Mouse (Mus musculus): Measurements from ENCODE around the gene Nisch. TPM values are rescaled to one million over a fixed set of nuclear protein-coding genes. Genes with fewer than 3 reads are reported as not detected.
A peak's percentile ranks its signal among the peaks of the same experiment; 100 is the strongest.

The Nisch gene
- polyA plus RNA-seq, 1 experiment from 2014 or later = 291 TPM

DNA sequence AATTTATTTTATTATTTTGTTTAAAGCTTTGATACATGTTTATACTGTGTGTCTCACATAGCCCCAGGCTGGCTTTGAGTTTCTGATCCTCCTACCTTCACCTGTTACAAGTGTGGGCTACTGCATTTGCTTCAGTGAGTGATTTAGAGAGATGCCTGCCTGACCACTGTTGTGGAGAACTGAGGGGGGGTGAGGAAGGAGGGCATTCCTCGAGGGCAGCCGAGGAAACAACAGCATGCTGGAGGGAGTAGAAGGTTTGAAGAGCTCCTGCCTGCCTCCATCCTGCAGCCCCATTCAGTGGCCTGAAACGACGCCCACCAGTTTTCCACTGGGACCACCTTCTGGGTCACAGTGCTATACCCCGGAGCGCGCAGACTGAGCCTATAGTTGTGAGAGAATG lies 51.3 kb downstream of the Nisch start:
- H3K4me3 ChIP-seq (replicated peaks; ENCODE audit: low read length) = no peak overlapping the region
- no peak overlapping the region for H3K27ac ChIP-seq (ENCODE audit: low read length)
- no peak for ATAC-seq (ENCODE audit: insufficient read depth, low FRiP score)
- WGBS = 65% methylated on average over 7 of the region's 7 CpGs
- H3K9ac ChIP-seq (ENCODE audit: low read length) = peak overlapping the region; percentile 31; the same call in 1 of the 2 replicates
- no peaks in the 10 kb centered on the region for H3K9me3 ChIP-seq (replicated peaks; ENCODE audit: control insufficient read depth, low read length)
- H3K4me2 ChIP-seq (ENCODE audit: low read depth, low read length) = no peak overlapping the region
- 0 out of 2 replicates have a peak, but pooled peaks cover 8% of the 10 kb centered on the region for H3K4me1 ChIP-seq (ENCODE audit: control insufficient read depth, insufficient read depth, low read length)
- H3K36me3 ChIP-seq (ENCODE audit: control insufficient read depth, insufficient read depth, low read length) = peaks cover 4% of the 10 kb centered on the region; the same call in 1 of the 2 replicates
- H3K27me3 ChIP-seq (ENCODE audit: control insufficient read depth, insufficient read depth, low read length) = no peaks in the 10 kb centered on the region

DNA sequence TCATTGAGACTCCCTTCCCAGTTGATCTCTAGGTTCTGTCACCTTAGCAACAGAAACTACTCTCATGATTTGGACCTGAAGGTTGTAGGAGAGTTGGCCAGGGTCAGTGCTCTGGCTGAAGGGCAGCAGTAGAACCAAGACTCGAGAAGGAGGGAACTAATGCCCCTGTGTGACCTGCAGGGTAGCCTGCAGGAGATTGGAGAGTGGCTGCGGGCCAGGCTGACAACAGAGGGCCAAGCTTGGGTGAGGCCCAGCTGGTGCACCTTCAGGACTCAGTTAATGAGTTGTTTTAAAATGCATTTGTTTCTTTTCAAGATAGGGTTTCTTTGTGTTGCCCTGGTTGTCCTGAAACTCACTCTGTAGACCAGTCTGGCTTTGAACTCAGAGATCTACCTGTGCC lies 51.7 kb downstream of the Nisch start:
- no peaks in the 10 kb centered on the region for H3K9me3 ChIP-seq (replicated peaks; ENCODE audit: control insufficient read depth, low read length)
- H3K27me3 ChIP-seq (ENCODE audit: control insufficient read depth, insufficient read depth, low read length) = no peaks in the 10 kb centered on the region
- 47% methylated on average over 2 of the region's 2 CpGs for WGBS
- no peak overlapping the region for H3K27ac ChIP-seq (ENCODE audit: low read length)
- no peak overlapping the region for H3K4me2 ChIP-seq (ENCODE audit: low read depth, low read length)
- no peak overlapping the region for H3K9ac ChIP-seq (ENCODE audit: low read length)
- ATAC-seq (ENCODE audit: insufficient read depth, low FRiP score) = no peak
- H3K4me1 ChIP-seq (ENCODE audit: control insufficient read depth, insufficient read depth, low read length) = 0 out of 2 replicates have a peak, but pooled peaks cover 8% of the 10 kb centered on the region
- 0 out of 2 replicates have a peak, but pooled peaks cover under 1% of the 10 kb centered on the region for H3K36me3 ChIP-seq (ENCODE audit: control insufficient read depth, insufficient read depth, low read length)
- no peak overlapping the region for H3K4me3 ChIP-seq (replicated peaks; ENCODE audit: low read length)

DNA sequence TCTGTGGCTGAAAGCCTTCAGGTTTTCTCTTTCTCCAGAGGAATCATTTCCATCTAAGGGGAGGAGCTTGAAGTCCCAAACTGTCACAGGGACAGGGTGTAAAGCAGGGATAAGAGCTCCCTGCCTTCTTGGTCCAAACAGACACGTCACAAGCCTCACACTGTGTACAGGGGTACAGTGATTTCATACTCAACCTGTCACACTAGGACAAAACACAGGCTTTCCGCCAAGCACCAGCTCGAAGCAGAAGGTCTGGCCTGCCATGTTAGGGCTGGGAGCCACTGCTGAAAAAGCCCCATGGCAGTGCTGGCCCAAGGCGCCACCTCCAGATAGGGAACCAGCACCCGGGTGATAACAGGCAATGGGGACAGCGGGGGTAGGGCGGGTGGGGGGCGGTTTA lies 52.7 kb downstream of the Nisch start:
- no peak for ATAC-seq (ENCODE audit: insufficient read depth, low FRiP score)
- WGBS = 72% methylated on average over 8 of the region's 8 CpGs
- Histone ChIP-seq H3K4me2 (ENCODE audit: low read depth, low read length) (no peak overlapping the region), H3K4me3 (replicated peaks; ENCODE audit: low read length) (no peak overlapping the region), H3K9ac (ENCODE audit: low read length) (no peak overlapping the region), H3K27ac (ENCODE audit: low read length) (no peak overlapping the region), H3K4me1 (ENCODE audit: control insufficient read depth, insufficient read depth, low read length) (0 out of 2 replicates have a peak, but pooled peaks cover 8% of the 10 kb centered on the region), H3K36me3 (ENCODE audit: control insufficient read depth, insufficient read depth, low read length) (no peaks in the 10 kb centered on the region), H3K9me3 (replicated peaks; ENCODE audit: control insufficient read depth, low read length) (no peaks in the 10 kb centered on the region), H3K27me3 (ENCODE audit: control insufficient read depth, insufficient read depth, low read length) (no peaks in the 10 kb centered on the region)

DNA sequence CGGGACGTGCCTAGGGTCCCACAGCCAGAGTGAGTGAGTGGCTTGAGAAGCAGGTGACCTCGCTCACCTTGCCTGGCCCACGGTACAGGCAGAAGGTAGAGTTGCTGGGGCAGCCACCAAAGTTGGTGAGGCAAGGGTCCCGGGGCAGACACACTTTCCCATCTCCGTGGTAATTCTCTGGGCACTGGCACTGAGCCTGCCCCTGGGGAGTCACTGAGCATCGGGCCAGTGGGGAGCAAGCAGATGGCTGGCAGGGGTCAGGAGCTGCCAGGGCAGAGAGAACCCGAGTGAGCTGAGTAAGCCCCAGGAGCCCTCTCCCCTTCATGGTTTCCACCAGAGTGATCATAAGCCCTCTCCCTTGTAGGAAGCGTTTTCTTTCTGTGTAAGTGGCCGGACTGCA lies 55.1 kb downstream of the Nisch start:
- ATAC-seq (ENCODE audit: insufficient read depth, low FRiP score) = no peak
- 73% methylated on average over 10 of the region's 10 CpGs for WGBS
- H3K27ac ChIP-seq (ENCODE audit: low read length) = no peak overlapping the region
- no peaks in the 10 kb centered on the region for H3K9me3 ChIP-seq (replicated peaks; ENCODE audit: control insufficient read depth, low read length)
- H3K4me1 ChIP-seq (ENCODE audit: control insufficient read depth, insufficient read depth, low read length) = 0 out of 2 replicates have a peak, but pooled peaks cover 8% of the 10 kb centered on the region
- no peak overlapping the region for H3K4me2 ChIP-seq (ENCODE audit: low read depth, low read length)
- no peak overlapping the region for H3K4me3 ChIP-seq (replicated peaks; ENCODE audit: low read length)
- no peaks in the 10 kb centered on the region for H3K36me3 ChIP-seq (ENCODE audit: control insufficient read depth, insufficient read depth, low read length)
- no peaks in the 10 kb centered on the region for H3K27me3 ChIP-seq (ENCODE audit: control insufficient read depth, insufficient read depth, low read length)
- H3K9ac ChIP-seq (ENCODE audit: low read length) = no peak overlapping the region

DNA sequence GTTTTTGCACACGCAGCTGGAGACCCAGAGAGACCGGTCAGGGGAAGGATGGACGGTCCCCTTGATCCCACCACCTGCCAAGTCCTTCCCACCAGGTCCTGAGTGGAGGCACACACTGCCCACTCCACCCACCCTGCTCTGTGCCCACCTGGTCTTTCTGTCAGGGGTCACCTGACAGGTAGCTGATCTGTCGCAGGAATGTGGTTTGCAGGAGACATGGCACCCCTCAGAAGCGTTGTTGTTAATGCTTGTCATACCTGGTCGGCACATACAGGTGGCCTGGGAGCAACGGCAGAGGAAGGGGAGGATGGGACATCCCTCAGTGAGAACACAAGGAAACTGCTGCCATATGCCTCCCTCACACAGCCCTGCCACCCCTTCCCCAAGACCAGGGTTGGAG lies 55.6 kb downstream of the Nisch start:
- Histone ChIP-seq H3K27ac (ENCODE audit: low read length) (no peak overlapping the region), H3K4me2 (ENCODE audit: low read depth, low read length) (no peak overlapping the region), H3K27me3 (ENCODE audit: control insufficient read depth, insufficient read depth, low read length) (no peaks in the 10 kb centered on the region), H3K4me3 (replicated peaks; ENCODE audit: low read length) (no peak overlapping the region), H3K36me3 (ENCODE audit: control insufficient read depth, insufficient read depth, low read length) (no peaks in the 10 kb centered on the region), H3K9me3 (replicated peaks; ENCODE audit: control insufficient read depth, low read length) (no peaks in the 10 kb centered on the region), H3K9ac (ENCODE audit: low read length) (no peak overlapping the region), H3K4me1 (ENCODE audit: control insufficient read depth, insufficient read depth, low read length) (0 out of 2 replicates have a peak, but pooled peaks cover 8% of the 10 kb centered on the region)
- WGBS = 85% methylated on average over 7 of the region's 7 CpGs
- no peak for ATAC-seq (ENCODE audit: insufficient read depth, low FRiP score)

DNA sequence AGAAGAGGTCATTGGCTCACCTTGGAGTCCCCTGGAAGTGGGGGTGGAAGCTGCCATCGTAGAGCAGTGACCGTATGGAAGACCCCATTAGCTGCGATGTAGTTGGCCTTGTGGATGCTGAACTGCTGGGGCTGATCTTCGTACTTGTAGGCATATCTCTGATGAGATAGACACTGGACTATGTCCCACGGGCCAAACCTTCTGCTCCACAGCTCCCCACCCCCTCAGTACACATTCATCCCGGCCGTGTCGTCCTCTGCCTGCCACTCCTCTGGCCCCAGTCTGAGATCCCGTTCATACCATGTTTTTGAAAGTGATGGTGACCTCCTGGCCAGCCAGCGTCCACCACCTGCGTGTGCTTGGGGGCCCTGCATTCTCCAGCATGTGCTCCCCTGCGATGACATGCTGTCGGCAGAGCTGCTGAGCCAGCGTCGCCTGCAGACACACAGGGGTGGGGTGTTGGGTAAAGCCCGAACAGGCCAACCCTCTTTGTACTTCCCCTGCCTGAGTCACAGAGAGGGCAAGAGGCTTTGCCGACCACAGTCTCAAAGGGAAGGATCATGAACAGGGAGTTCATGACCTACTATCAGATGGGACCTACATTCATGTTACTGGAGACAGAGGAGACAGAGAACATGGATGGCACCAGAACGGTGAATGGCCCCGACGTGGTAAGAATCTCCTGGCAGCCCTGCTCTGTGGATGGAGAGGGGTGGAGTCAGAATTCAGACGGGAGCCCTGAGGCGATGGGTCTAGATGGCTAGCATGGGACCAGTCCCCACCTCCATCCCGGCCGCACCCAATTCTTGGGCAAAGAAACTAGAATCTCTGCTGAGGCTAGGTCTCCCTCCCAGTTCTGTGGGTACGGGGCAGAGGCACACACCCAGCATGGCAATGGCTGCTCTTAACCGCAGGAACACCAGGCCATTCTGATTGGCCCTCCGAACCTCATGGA lies 56.3 kb downstream of the Nisch start:
- Histone ChIP-seq H3K9ac (ENCODE audit: low read length) (no peak overlapping the region), H3K4me3 (replicated peaks; ENCODE audit: low read length) (no peak overlapping the region), H3K4me1 (ENCODE audit: control insufficient read depth, insufficient read depth, low read length) (0 out of 2 replicates have a peak, but pooled peaks cover 6% of the 10 kb centered on the region), H3K27ac (ENCODE audit: low read length) (no peak overlapping the region), H3K27me3 (ENCODE audit: control insufficient read depth, insufficient read depth, low read length) (no peaks in the 10 kb centered on the region), H3K9me3 (replicated peaks; ENCODE audit: control insufficient read depth, low read length) (no peaks in the 10 kb centered on the region), H3K36me3 (ENCODE audit: control insufficient read depth, insufficient read depth, low read length) (no peaks in the 10 kb centered on the region), H3K4me2 (ENCODE audit: low read depth, low read length) (0 out of 2 replicates have a peak overlapping the region, but pooled peaks have one; percentile 10)
- 63% methylated on average over 27 of the region's 27 CpGs for WGBS
- peak; percentile 46; the same call in 1 of the 2 replicates for ATAC-seq (ENCODE audit: insufficient read depth, low FRiP score)

DNA sequence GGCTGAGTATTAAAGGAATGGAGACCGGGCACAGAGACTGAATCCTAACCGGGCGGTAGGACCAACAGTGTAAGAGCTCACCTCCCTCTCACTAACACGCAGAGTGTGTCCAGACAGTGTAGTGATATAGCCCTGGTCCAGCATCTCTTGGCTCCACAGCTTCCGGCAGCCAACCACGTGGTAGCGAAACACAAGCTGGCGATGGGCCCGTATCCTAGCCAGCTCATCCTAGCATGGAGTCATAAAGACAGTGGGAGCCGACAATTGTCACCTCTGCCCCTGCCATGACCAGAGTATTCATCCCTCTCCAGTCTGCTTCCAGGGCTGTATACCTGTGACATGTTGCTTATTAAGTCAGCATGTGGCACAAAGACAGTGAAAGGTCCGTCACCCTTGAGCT lies 71.1 kb downstream of the Nisch start:
- H3K9me3 ChIP-seq (replicated peaks; ENCODE audit: control insufficient read depth, low read length) = no peaks in the 10 kb centered on the region
- no peaks in the 10 kb centered on the region for H3K27me3 ChIP-seq (ENCODE audit: control insufficient read depth, insufficient read depth, low read length)
- H3K4me2 ChIP-seq (ENCODE audit: low read depth, low read length) = no peak overlapping the region
- no peaks in the 10 kb centered on the region for H3K4me1 ChIP-seq (ENCODE audit: control insufficient read depth, insufficient read depth, low read length)
- H3K36me3 ChIP-seq (ENCODE audit: control insufficient read depth, insufficient read depth, low read length) = 0 out of 2 replicates have a peak, but pooled peaks cover 10% of the 10 kb centered on the region
- H3K27ac ChIP-seq (ENCODE audit: low read length) = no peak overlapping the region
- H3K9ac ChIP-seq (ENCODE audit: low read length) = no peak overlapping the region
- WGBS = 90% methylated on average over 11 of the region's 11 CpGs
- ATAC-seq (ENCODE audit: insufficient read depth, low FRiP score) = no peak
- no peak overlapping the region for H3K4me3 ChIP-seq (replicated peaks; ENCODE audit: low read length)

DNA sequence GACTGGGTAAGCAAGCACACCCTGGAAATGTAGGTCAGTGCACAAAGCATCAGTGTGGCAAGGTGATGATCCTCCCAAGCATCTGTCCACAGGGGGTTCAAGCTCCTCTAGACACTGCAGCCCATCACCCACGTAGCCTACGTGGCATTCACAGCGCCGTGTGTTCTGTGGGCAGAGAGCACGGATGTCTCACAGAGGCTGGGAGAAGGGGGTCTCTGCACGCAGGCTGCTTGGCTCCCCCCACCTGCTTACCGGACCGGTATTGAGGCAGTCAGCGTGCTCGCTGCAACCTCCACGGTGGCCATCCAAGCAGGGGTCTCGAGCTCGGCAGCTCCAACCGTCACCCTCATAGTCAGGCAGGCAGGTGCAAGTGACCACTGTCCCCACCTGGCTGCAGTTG lies 75.7 kb downstream of the Nisch start:
- Histone ChIP-seq H3K4me2 (ENCODE audit: low read depth, low read length) (no peak overlapping the region), H3K36me3 (ENCODE audit: control insufficient read depth, insufficient read depth, low read length) (peaks cover 26% of the 10 kb centered on the region), H3K27ac (ENCODE audit: low read length) (no peak overlapping the region), H3K4me3 (replicated peaks; ENCODE audit: low read length) (no peak overlapping the region), H3K4me1 (ENCODE audit: control insufficient read depth, insufficient read depth, low read length) (no peaks in the 10 kb centered on the region), H3K9ac (ENCODE audit: low read length) (no peak overlapping the region), H3K9me3 (replicated peaks; ENCODE audit: control insufficient read depth, low read length) (no peaks in the 10 kb centered on the region), H3K27me3 (ENCODE audit: control insufficient read depth, insufficient read depth, low read length) (no peaks in the 10 kb centered on the region)
- no peak for ATAC-seq (ENCODE audit: insufficient read depth, low FRiP score)
- WGBS = 95% methylated on average over 14 of the region's 14 CpGs

DNA sequence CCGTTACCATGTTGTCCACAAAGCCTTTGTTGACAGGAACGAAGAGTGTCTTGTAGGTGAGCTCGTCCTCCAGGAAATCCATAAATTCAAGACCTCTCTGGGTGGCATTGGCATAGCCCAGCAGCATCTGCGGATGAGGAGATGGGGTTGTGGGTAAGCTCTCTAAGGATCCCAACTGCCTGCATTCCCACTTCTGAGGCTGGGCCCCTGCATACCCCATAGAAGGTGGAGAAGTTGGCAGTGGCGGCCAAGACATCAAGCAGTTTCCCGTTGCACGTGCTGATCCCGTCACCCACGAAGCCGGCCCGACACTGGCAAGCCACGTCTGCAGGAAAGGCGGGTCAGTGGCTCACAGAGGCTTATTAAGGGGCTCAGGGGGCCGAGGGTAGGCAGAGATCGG lies 76.6 kb downstream of the Nisch start:
- Histone ChIP-seq H3K9me3 (replicated peaks; ENCODE audit: control insufficient read depth, low read length) (no peaks in the 10 kb centered on the region), H3K4me3 (replicated peaks; ENCODE audit: low read length) (no peak overlapping the region), H3K36me3 (ENCODE audit: control insufficient read depth, insufficient read depth, low read length) (peaks cover 34% of the 10 kb centered on the region), H3K9ac (ENCODE audit: low read length) (no peak overlapping the region), H3K27ac (ENCODE audit: low read length) (no peak overlapping the region), H3K4me2 (ENCODE audit: low read depth, low read length) (no peak overlapping the region), H3K4me1 (ENCODE audit: control insufficient read depth, insufficient read depth, low read length) (no peaks in the 10 kb centered on the region), H3K27me3 (ENCODE audit: control insufficient read depth, insufficient read depth, low read length) (no peaks in the 10 kb centered on the region)
- ATAC-seq (ENCODE audit: insufficient read depth, low FRiP score) = no peak
- WGBS = 91% methylated on average over 15 of the region's 15 CpGs
